6 mouse cellular contexts compared by ENCODE assay signal in the genomic region with DNA sequence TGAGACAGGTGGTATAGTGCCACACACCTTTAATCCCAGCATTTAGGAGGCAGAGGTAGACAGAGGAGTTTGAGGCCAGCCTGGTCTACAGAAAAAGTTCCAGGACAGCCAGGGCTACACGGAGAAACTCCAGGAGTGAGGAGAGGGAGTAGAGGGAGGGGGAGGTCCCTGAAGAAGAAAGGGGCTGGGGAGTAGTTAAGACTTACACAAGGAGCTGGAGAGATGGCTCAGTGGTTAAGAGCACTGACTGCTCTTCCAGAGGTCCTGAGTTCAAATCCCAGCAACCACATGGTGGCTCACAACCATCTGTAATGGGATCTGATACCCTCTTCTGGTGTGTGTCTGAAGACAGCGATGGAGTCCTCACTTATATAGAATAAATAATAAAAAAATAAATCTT. TPM values are rescaled to one million over a fixed set of nuclear protein-coding genes. Genes with fewer than 3 reads are reported as not detected.
DNase-seq lines count a peak whose midpoint lies in the region; ATAC-seq and TF ChIP-seq lines count a peak whose summit lies in the region.
"Not testable (repeated sequence)": the region's sequence is repeated elsewhere in the genome, so short reads cannot be mapped to it uniquely, and the experiment has no call there.
"Had no signal": no experiment of that assay in that cellular context is flagged by ENCODE, and none has a peak within 500 bp of the region (broad histone marks: within the 10 kb centered on the region; RNA-seq: fewer than 3 reads in every experiment).

No protein-coding gene starts in this region.

- not testable (repeated sequence) for H3K4me2 ChIP-seq in CH12.LX (ENCODE audit: insufficient read depth, low read depth, poor library complexity, severe bottlenecking); midbrain, embryonic 11.5 days

- H3K27ac ChIP-seq in CH12.LX (ENCODE audit: insufficient read depth, low read depth) (peak overlapping the region; percentile 53), ES-Bruce4 (ENCODE audit: insufficient read depth, low read length) (peak overlapping the region; percentile 65; the same call in 1 of the 2 replicates), ES-E14 (ENCODE audit: insufficient read depth, low read depth, low read length, poor library complexity, severe bottlenecking) (peak overlapping the region; percentile 60; the same call in 1 of the 2 replicates)
- not testable (repeated sequence) for H3K27ac ChIP-seq in midbrain, embryonic 11.5 days (ENCODE audit: low read depth, low read length)

- not testable (repeated sequence) for DNase-seq in CH12.LX (ENCODE audit: extremely low read depth); ES-E14 (ENCODE audit: low read depth, low spot score)
- peak; percentile 66 for DNase-seq in heart, adult 11 months
- DNase-seq in midbrain, embryonic 11.5 days (ENCODE audit: low spot score, missing footprints): peak; percentile 53

- ATAC-seq in midbrain, embryonic 11.5 days (ENCODE audit: low FRiP score): not testable (repeated sequence)

- not testable (repeated sequence) for H3K4me3 ChIP-seq in CH12.LX (replicated peaks in 1 of 3; ENCODE audit: low read depth in 2 of 3, low read length in 2 of 3, poor library complexity in 1 of 3); ES-E14 (ENCODE audit: insufficient read depth in 1 of 2, low read depth in 1 of 2, low read length in 2 of 2, poor library complexity in 1 of 2, severe bottlenecking in 1 of 2); midbrain, embryonic 11.5 days (ENCODE audit: low read depth, low read length)
- peak overlapping the region; percentile 9; the same call in 1 of the 2 replicates for H3K4me3 ChIP-seq in ES-Bruce4 (ENCODE audit: low read depth, low read length)

- in situ Hi-C loops in CH12.LX (cut with MboI; ENCODE audit: low pct_ligation_motif_present, low pct_unique_long_range_greater_than_20kb, low sequenced_read_pairs); ES-E14 (cut with MboI; ENCODE audit: low sequenced_read_pairs in 2 of 2, unreplicated experiment in 2 of 2): not testable (repeated sequence)

- peaks cover 8 to 20% of the 10 kb centered on the region in 2 experiments for H3K36me3 ChIP-seq in CH12.LX (replicated peaks in 1 of 2; ENCODE audit: control insufficient read depth in 1 of 2, insufficient read depth in 1 of 2, low read length in 1 of 2)
- peaks cover 21% of the 10 kb centered on the region for H3K36me3 ChIP-seq in ES-Bruce4 (ENCODE audit: control insufficient read depth, insufficient read depth, low read length, poor library complexity, severe bottlenecking)
- H3K36me3 ChIP-seq in ES-E14 (ENCODE audit: control insufficient read depth, insufficient read depth, low read length, poor library complexity, severe bottlenecking); midbrain, embryonic 11.5 days (ENCODE audit: control insufficient read depth, insufficient read depth, low read length): not testable (repeated sequence)

- peaks cover 60% of the 10 kb centered on the region for H3K79me2 ChIP-seq in CH12.LX (replicated peaks; ENCODE audit: control insufficient read depth, extremely low read depth, insufficient read depth, poor library complexity, severe bottlenecking)

- TF ChIP-seq RAD21 in CH12.LX (IDR thresholded peaks at IDR 0.05; ENCODE audit: low read depth, low read length): not testable (repeated sequence)

- TF ChIP-seq POLR2A in CH12.LX (IDR thresholded peaks at IDR 0.05; ENCODE audit: low read depth, low read length); ES-Bruce4 (IDR thresholded peaks at IDR 0.05; ENCODE audit: insufficient read depth, low read length): not testable (repeated sequence)

- peaks cover 0 to 19% of the 10 kb centered on the region in 2 experiments; a peak in 2 of 4 replicates for H3K4me1 ChIP-seq in CH12.LX (ENCODE audit: control insufficient read depth in 1 of 2, insufficient read depth in 2 of 2)
- not testable (repeated sequence) for H3K4me1 ChIP-seq in ES-Bruce4 (ENCODE audit: control insufficient read depth, insufficient read depth, low read length); ES-E14 (ENCODE audit: control insufficient read depth in 2 of 2, insufficient read depth in 2 of 2, low read length in 2 of 2, poor library complexity in 1 of 2); midbrain, embryonic 11.5 days (ENCODE audit: control insufficient read depth, insufficient read depth, low read length)

- dilution Hi-C loops in CH12.LX (cut with MboI; ENCODE audit: extremely low pct_ligation_motif_present, extremely low pct_unique_long_range_greater_than_20kb, low sequenced_read_pairs): not testable (repeated sequence)

- not testable (repeated sequence) for H3K9me3 ChIP-seq in CH12.LX (replicated peaks; ENCODE audit: low read length); ES-Bruce4 (replicated peaks; ENCODE audit: control insufficient read depth, insufficient read depth, low read length, poor library complexity, severe bottlenecking); ES-E14 (ENCODE audit: control insufficient read depth, insufficient read depth, low read depth, low read length); midbrain, embryonic 11.5 days (ENCODE audit: control insufficient read depth, low read length)

- TF ChIP-seq CTCF in CH12.LX (conservative IDR thresholded peaks at IDR 0.05 in 1 of 2, IDR thresholded peaks at IDR 0.05 in 1 of 2; ENCODE audit: low read depth in 2 of 2, low read length in 2 of 2); ES-Bruce4 (IDR thresholded peaks at IDR 0.05; ENCODE audit: low read depth, low read length): not testable (repeated sequence)

- TF ChIP-seq EP300 in CH12.LX (IDR thresholded peaks at IDR 0.05; ENCODE audit: low read length); ES-Bruce4 (IDR thresholded peaks at IDR 0.05; ENCODE audit: insufficient read depth, low read depth, low read length): not testable (repeated sequence)

- 100% methylated on average over 2 of the region's 2 CpGs for WGBS in midbrain, embryonic 11.5 days

- not testable (repeated sequence) for H3K9ac ChIP-seq in CH12.LX (ENCODE audit: insufficient read depth, low read depth); ES-Bruce4 (ENCODE audit: low read depth, poor library complexity, severe bottlenecking); midbrain, embryonic 11.5 days (ENCODE audit: low read length)
- H3K9ac ChIP-seq in ES-E14 (ENCODE audit: insufficient read depth, low read depth, low read length, poor library complexity, severe bottlenecking): peak overlapping the region; percentile 31; the same call in 1 of the 2 replicates

- not testable (repeated sequence) for H3K27me3 ChIP-seq in CH12.LX (replicated peaks); ES-Bruce4 (ENCODE audit: control insufficient read depth, insufficient read depth, low read length, poor library complexity, severe bottlenecking); midbrain, embryonic 11.5 days (ENCODE audit: control insufficient read depth, insufficient read depth, low read length)

RNA-seq across cellular contexts. Expression of gene Mdm4, which starts 8.4 kb away (rescaled TPM):
- total RNA-seq in CH12.LX (2012; rRNA removed) (84.5 and 107 TPM in 2 replicates), CH12.LX (2014; rRNA removed) (66.5 and 68.3 TPM in 2 replicates), ES-E14 (2012; rRNA removed) (136 and 254 TPM in 2 replicates)
- polyA plus RNA-seq in CH12.LX (2012; ENCODE audit: insufficient read length, low read depth) (78.9 and 79.0 TPM in 2 replicates), ES-Bruce4 (2011; ENCODE audit: insufficient read depth, insufficient read length, low read depth, missing spikeins) (484 and 490 TPM in 2 replicates)
- polyA plus RNA-seq in midbrain, embryonic 11.5 days (2014; fragmentation: Nextera tagmentation; extraction: Ambion mirVana): 36.5 TPM in 2 replicates

RNA-seq across cellular contexts. Expression of gene Pik3c2b, which starts 23.5 kb away (rescaled TPM):
- total RNA-seq in CH12.LX (2012; rRNA removed) (15.9 and 16.5 TPM in 2 replicates), CH12.LX (2014; rRNA removed) (7.2 and 8.7 TPM in 2 replicates), ES-E14 (2012; rRNA removed) (3.1 and 4.7 TPM in 2 replicates)
- polyA plus RNA-seq in CH12.LX (2012; ENCODE audit: insufficient read length, low read depth) (9.2 and 12.0 TPM in 2 replicates), ES-Bruce4 (2011; ENCODE audit: insufficient read depth, insufficient read length, low read depth, missing spikeins) (6.0 and 6.4 TPM in 2 replicates)
- polyA plus RNA-seq in midbrain, embryonic 11.5 days (2014; fragmentation: Nextera tagmentation; extraction: Ambion mirVana): 15.5 and 16.3 TPM in 2 replicates
- polyA plus RNA-seq: G1E had no signal
